Comparison of ENCODE assay signal across 30 mouse cellular contexts in the genomic region with DNA sequence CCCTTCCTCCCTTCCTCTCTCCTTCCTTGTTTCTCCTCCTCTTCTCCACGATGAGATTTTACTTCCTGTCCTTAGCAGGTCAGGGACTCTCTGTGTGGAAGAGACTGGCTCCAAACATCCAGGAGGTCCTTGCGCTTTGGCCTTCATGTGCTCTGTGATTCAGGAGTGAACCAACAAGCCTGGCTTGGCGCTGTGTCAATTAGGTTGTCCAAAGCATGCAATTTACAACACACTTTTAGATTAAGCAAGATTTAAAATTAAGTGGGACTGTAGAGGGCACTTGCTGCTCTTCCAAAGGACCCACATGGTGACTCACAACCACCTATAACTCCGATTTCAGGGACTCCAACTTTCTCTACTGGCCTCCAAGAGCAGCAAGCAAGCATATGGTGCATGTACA. TPM values are rescaled to one million over a fixed set of nuclear protein-coding genes. Genes with fewer than 3 reads are reported as not detected.
DNase-seq lines count a peak whose midpoint lies in the region; ATAC-seq lines count a peak whose summit lies in the region.
"Had no signal": no experiment of that assay in that cellular context is flagged by ENCODE, and none has a peak within 500 bp of the region (broad histone marks: within the 10 kb centered on the region; RNA-seq: fewer than 3 reads in every experiment).

No protein-coding gene starts in this region.

- H3K9me3 ChIP-seq in kidney, embryonic 15.5 days (replicated peaks), result no peaks in the 10 kb centered on the region
- H3K9me3 ChIP-seq: embryonic facial prominence, embryonic 13.5 days; forebrain, embryonic 10.5 days; forebrain, embryonic 15.5 days; heart, embryonic 13.5 days; hindbrain, embryonic 10.5 days; limb, embryonic 10.5 days; limb, embryonic 15.5 days; midbrain, embryonic 15.5 days; neural tube, embryonic 12.5 days had no signal

- intact Hi-C loops in left cerebral cortex, postnatal 14 days (cut with DNase I), result loop anchor here (1.0 kb wide), 1 partner anchor 39 kb away; no protein-coding TSS in a partner anchor

- peak; percentile 4 for DNase-seq in layer of hippocampus, adult 11-12 months (ENCODE audit: low spot score)
- DNase-seq in layer of hippocampus, postnatal 10 days (ENCODE audit: low spot score in 2 of 2), result no peak
- DNase-seq in NIH3T3 (ENCODE audit: low read depth), result peak; percentile 15
- peak; percentile 78 for DNase-seq in adrenal gland, postnatal 10 days
- peak; percentile 46 for DNase-seq in lung, postnatal 10 days
- DNase-seq in frontal cortex, postnatal 14 days (ENCODE audit: low spot score in 2 of 2), result no peak
- DNase-seq in left cerebral cortex, postnatal 14 days (ENCODE audit: low spot score in 2 of 2), result no peak
- DNase-seq: cerebellum, adult 2 months; gastrocnemius, adult 2 months; heart, postnatal 10 days; kidney, adult 18-20 months; kidney, postnatal 36 days; layer of hippocampus, postnatal 36 days; right cerebral cortex, adult 18-20 months; thymus, adult 18-20 months; thymus, postnatal 36 days had no signal

- no peak overlapping the region for H3K27ac ChIP-seq in kidney, embryonic 15.5 days
- H3K27ac ChIP-seq: embryonic facial prominence, embryonic 13.5 days; forebrain, embryonic 10.5 days; forebrain, embryonic 15.5 days; gastrocnemius, adult 2 months; heart, embryonic 13.5 days; hindbrain, embryonic 10.5 days; limb, embryonic 10.5 days; limb, embryonic 15.5 days; macrophage; midbrain, embryonic 15.5 days; neural tube, embryonic 12.5 days; stomach, postnatal 0 days had no signal

- no peaks in the 10 kb centered on the region for H3K4me1 ChIP-seq in kidney, embryonic 15.5 days
- H3K4me1 ChIP-seq: embryonic facial prominence, embryonic 13.5 days; forebrain, embryonic 10.5 days; forebrain, embryonic 15.5 days; heart, embryonic 13.5 days; limb, embryonic 10.5 days; limb, embryonic 15.5 days; midbrain, embryonic 15.5 days had no signal

- H3K4me3 ChIP-seq in kidney, embryonic 15.5 days (replicated peaks), result no peak overlapping the region
- H3K4me3 ChIP-seq: embryonic facial prominence, embryonic 13.5 days; forebrain, embryonic 10.5 days; forebrain, embryonic 15.5 days; gastrocnemius, adult 2 months; heart, embryonic 13.5 days; hindbrain, embryonic 10.5 days; limb, embryonic 10.5 days; limb, embryonic 15.5 days; midbrain, embryonic 15.5 days; neural tube, embryonic 12.5 days had no signal

- H3K4me2 ChIP-seq in kidney, embryonic 15.5 days, result no peak overlapping the region
- H3K4me2 ChIP-seq: embryonic facial prominence, embryonic 13.5 days; forebrain, embryonic 15.5 days; heart, embryonic 13.5 days; limb, embryonic 15.5 days; midbrain, embryonic 15.5 days; neural tube, embryonic 12.5 days had no signal

- H3K9ac ChIP-seq in kidney, embryonic 15.5 days, result no peak overlapping the region
- H3K9ac ChIP-seq: embryonic facial prominence, embryonic 13.5 days; forebrain, embryonic 15.5 days; heart, embryonic 13.5 days; limb, embryonic 15.5 days; midbrain, embryonic 15.5 days; neural tube, embryonic 12.5 days had no signal

- ATAC-seq in kidney, embryonic 15.5 days (replicated peaks; ENCODE audit: low FRiP score), result no peak
- ATAC-seq: CD4-positive, CD25-positive, alpha-beta regulatory T cell, adult 4 months; forebrain, embryonic 15.5 days; hindbrain, embryonic 16.5 days; midbrain, embryonic 15.5 days had no signal

- H3K27me3 ChIP-seq in kidney, embryonic 15.5 days, result no peaks in the 10 kb centered on the region
- H3K27me3 ChIP-seq: embryonic facial prominence, embryonic 13.5 days; forebrain, embryonic 15.5 days; heart, embryonic 13.5 days; limb, embryonic 15.5 days; midbrain, embryonic 15.5 days; neural tube, embryonic 12.5 days had no signal

- H3K36me3 ChIP-seq in kidney, embryonic 15.5 days, result peaks cover 13% of the 10 kb centered on the region

- 67% methylated on average over 4 of the region's 4 CpGs for whole genome bisulfite sequencing in kidney, embryonic 15.5 days

RNA-seq across cellular contexts. Expression of a gene that starts 26.4 kb away (rescaled TPM):
- 100 to 1,000 TPM; 190 to 192 TPM for total RNA-seq in layer of hippocampus, postnatal 10 days (2021)
- total RNA-seq in adrenal gland, postnatal 10 days (2021), result 10 to 100 TPM; 40.7 to 52.5 TPM
- total RNA-seq in left cerebral cortex, postnatal 14 days (2021), result 10 to 100 TPM; 94.8 to 95.4 TPM
- polyA plus RNA-seq in kidney, embryonic 15.5 days (2015; fragmentation: Nextera tagmentation; extraction: Ambion mirVana), result 31.5 and 33.1 TPM in 2 replicates

Comparison
In these comparisons a context has a peak if more than half of its experiments do, and no peak if none do; other contexts are left out.
1. DNase-seq: peak in layer of hippocampus, adult 11-12 months (single experiment), NIH3T3 (single experiment), adrenal gland, postnatal 10 days (single experiment) and lung, postnatal 10 days (single experiment); none in layer of hippocampus, postnatal 10 days (0 of 2), frontal cortex, postnatal 14 days (0 of 2) and left cerebral cortex, postnatal 14 days (0 of 2).